Mouse (Mus musculus): ENCODE measurements around the gene 2310061N02Rik.

2310061N02Rik gene

DNA sequence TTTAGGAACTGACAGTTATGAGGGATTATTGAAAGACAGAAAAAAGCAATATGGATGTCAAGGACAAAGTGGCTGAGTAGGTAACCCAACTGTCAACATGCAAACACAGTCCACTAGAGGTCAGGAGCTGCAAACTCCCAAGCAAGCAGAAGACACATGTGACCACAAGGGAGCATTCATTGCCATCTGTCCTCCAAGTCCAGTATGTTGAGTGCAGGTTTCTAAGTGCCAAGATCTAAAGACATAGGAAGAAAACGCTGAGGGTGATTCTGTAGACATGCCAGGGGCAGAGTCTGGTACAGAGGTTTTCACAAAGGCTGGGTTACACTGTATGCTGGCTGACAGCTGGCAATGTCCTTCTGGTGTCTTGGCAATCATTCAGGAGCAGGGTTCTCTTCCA, 50.3 kb downstream of the 2310061N02Rik start:
- Histone ChIP-seq H3K27me3 (ENCODE audit: control insufficient read depth, insufficient read depth, low read length, poor library complexity, severe bottlenecking) (no peaks in the 10 kb centered on the region), H3K36me3 (ENCODE audit: control insufficient read depth, insufficient read depth, low read length, poor library complexity, severe bottlenecking) (no peaks in the 10 kb centered on the region)
- DNase-seq (ENCODE audit: low read depth, low spot score): peak; percentile 41

Data from splenic B cell, adult 2 months (primary cell).